Mouse (Mus musculus) liver, embryonic 14.5 days (tissue): ENCODE results near the gene Ybx3. TPM values are rescaled to one million over a fixed set of nuclear protein-coding genes. Genes with fewer than 3 reads are reported as not detected.

Source experiments
- ATAC-seq: fragments of 200-750 bp; cut with Nextera tagmentation; 2 replicates; pipeline ENCODE4 v1.8.0; 2017; ENCODE audit warnings: moderate number of reproducible peaks, mild to moderate bottlenecking, moderate library complexity; ENCODE audit not compliant: insufficient read depth
- DNase-seq, 3 experiments: peaks; one replicate each; pipeline ENCODE4 v3.0.0-alpha.2; 2012 to 2013; ENCODE audit warnings: low read depth in 3 of 3, low spot score in 3 of 3
- H3K27ac ChIP-seq: fragments of 300-500 bp; sonication (generic); 2 replicates; pipeline ENCODE4 v1.5.1; 2014; ENCODE audit warnings: moderate library complexity, mild to moderate bottlenecking, control low read depth, inconsistent platforms
- H3K27me3 ChIP-seq: fragments of 300-500 bp; sonication (generic); 2 replicates; pipeline ENCODE4 v1.6.1; 2014; ENCODE audit warnings: mild to moderate bottlenecking, low read length, moderate library complexity; ENCODE audit not compliant: control insufficient read depth, insufficient read depth
- H3K36me3 ChIP-seq: fragments of 300-500 bp; sonication (generic); replicated peaks from 2 replicates; pipeline ENCODE4 v1.6.1; 2014; ENCODE audit warnings: low read depth; ENCODE audit not compliant: control insufficient read depth, insufficient read depth
- H3K4me1 ChIP-seq, 2 experiments: fragments of 200-500 bp in 1 of 2; fragments of 300-500 bp in 1 of 2; sonication (generic) in 1 of 2; replicated peaks; 2 replicates each; pipeline ENCODE4 v1.6.1; 2012 to 2014; ENCODE audit warnings: antibody characterized with exemption in 1 of 2, inconsistent platforms in 1 of 2, low read length in 1 of 2; ENCODE audit not compliant: control insufficient read depth in 2 of 2, insufficient read depth in 2 of 2
- H3K4me2 ChIP-seq: fragments of 300-500 bp; sonication (generic); 2 replicates; pipeline ENCODE4 v1.6.1; 2014; ENCODE audit warnings: low read depth, mild to moderate bottlenecking, control low read depth, moderate library complexity
- H3K4me3 ChIP-seq, 2 experiments: fragments of 200-500 bp in 1 of 2; fragments of 300-500 bp in 1 of 2; sonication (generic) in 1 of 2; 2 replicates each; pipeline ENCODE4 v1.5.1; 2012 to 2014; ENCODE audit warnings: low read depth in 2 of 2, low read length in 2 of 2, mild to moderate bottlenecking in 2 of 2, control low read depth in 1 of 2, inconsistent platforms in 1 of 2, moderate library complexity in 1 of 2; ENCODE audit not compliant: insufficient read depth in 1 of 2
- H3K9ac ChIP-seq: fragments of 300-500 bp; sonication (generic); replicated peaks from 2 replicates; pipeline ENCODE4 v1.6.1; 2014; ENCODE audit warnings: mild to moderate bottlenecking, control low read depth, moderate library complexity
- H3K9me3 ChIP-seq: fragments of 300-500 bp; sonication (generic); 2 replicates; pipeline ENCODE4 v1.6.1; 2016; ENCODE audit warnings: low read length, mixed read lengths; ENCODE audit not compliant: control insufficient read depth
- CTCF ChIP-seq: IDR thresholded peaks from 2 replicates; pipeline ENCODE4 v1.5.1; 2016; ENCODE audit warnings: antibody characterized with exemption, low read depth, control low read depth
- EP300 ChIP-seq: IDR thresholded peaks from 2 replicates; pipeline ENCODE4 v1.6.1; 2016; ENCODE audit warnings: antibody characterized with exemption, low read depth
- WGBS: fragments of 180-500 bp; shearing (Covaris S2); extraction: QIAGEN DNeasy Blood & Tissue Kit; methylation state at CpG from one replicate; pipeline ENCODE4 v1.1.7; 2014; ENCODE audit not compliant: insufficient replicate concordance; 5-methylcytosine and 5-hydroxymethylcytosine counted together
- polyA plus RNA-seq, 2 experiments: library from polyadenylated mRNA; depleted of rRNA in 1 of 2; stranded (reverse) in 1 of 2; unstranded in 1 of 2; fragments of >200 nt; fragmentation: Nextera tagmentation in 1 of 2; extraction: Ambion mirVana in 1 of 2; gene quantifications; 2 replicates each; pipeline versions ENCODE4 v1.2.1 to v1.2.3; 2012 to 2014

Ybx3 gene
- polyA plus RNA-seq, 2 experiments = 74.6 to 214 TPM

GRCm38 (mm10) chr6:131339309-131339708 is 49.0 kb downstream of the Ybx3 start:
- H3K9ac ChIP-seq = no peak overlapping the region
- H3K27ac ChIP-seq = no peak overlapping the region
- no peaks in the 10 kb centered on the region for H3K27me3 ChIP-seq
- no peaks in the 10 kb centered on the region for H3K9me3 ChIP-seq
- H3K4me1 ChIP-seq = no peaks in the 10 kb centered on the region
- ATAC-seq (no peak), DNase-seq (no peak)
- WGBS = 43% methylated on average over 3 of the region's 3 CpGs
- no peak overlapping the region for H3K4me3 ChIP-seq
- H3K4me2 ChIP-seq = no peak overlapping the region
- TF ChIP-seq CTCF (no peak), EP300 (no peak)
- H3K36me3 ChIP-seq = no peaks in the 10 kb centered on the region

GRCm38 (mm10) chr6:131338787-131339186 is 49.5 kb downstream of the Ybx3 start:
- H3K9me3 ChIP-seq = no peaks in the 10 kb centered on the region
- no peaks in the 10 kb centered on the region for H3K36me3 ChIP-seq
- no peaks in the 10 kb centered on the region for H3K4me1 ChIP-seq
- DNase-seq (no peak), ATAC-seq (no peak)
- H3K4me3 ChIP-seq = no peak overlapping the region
- no peak overlapping the region for H3K9ac ChIP-seq
- H3K27ac ChIP-seq = no peak overlapping the region
- WGBS = 33% methylated on average over 1 of the region's 1 CpGs
- H3K27me3 ChIP-seq = no peaks in the 10 kb centered on the region
- no peak overlapping the region for H3K4me2 ChIP-seq
- TF ChIP-seq EP300 = no peak
- no peak for TF ChIP-seq CTCF

- H3K4me3 ChIP-seq = no peak overlapping the region
- no peak overlapping the region for H3K4me2 ChIP-seq
- no peak overlapping the region for H3K27ac ChIP-seq
- DNase-seq (no peak), ATAC-seq (no peak)
- H3K27me3 ChIP-seq = no peaks in the 10 kb centered on the region
- H3K4me1 ChIP-seq = no peaks in the 10 kb centered on the region
- no peaks in the 10 kb centered on the region for H3K36me3 ChIP-seq
- 63% methylated on average over 2 of the region's 2 CpGs for WGBS
- no peak overlapping the region for H3K9ac ChIP-seq
- TF ChIP-seq EP300 (no peak), CTCF (no peak)
- H3K9me3 ChIP-seq = no peaks in the 10 kb centered on the region
These were observed 61.2 kb downstream of the Ybx3 start for GRCm38 (mm10) chr6:131327076-131327475.

GRCm38 (mm10) chr6:131321854-131322639 is 66.2 kb downstream of the Ybx3 start:
- 0 out of 2 replicates have a peak, but pooled peaks have one; percentile 11 for ATAC-seq

GRCm38 (mm10) chr6:131316155-131317101 is 71.8 kb downstream of the Ybx3 start:
- H3K27me3 ChIP-seq = no peaks in the 10 kb centered on the region
- no peak for DNase-seq
- H3K9me3 ChIP-seq = no peaks in the 10 kb centered on the region
- H3K9ac ChIP-seq = no peak overlapping the region
- no peak overlapping the region for H3K27ac ChIP-seq
- WGBS = 63% methylated on average over 7 of the region's 7 CpGs
- TF ChIP-seq EP300 (no peak), CTCF (no peak)
- no peak overlapping the region for H3K4me2 ChIP-seq
- ATAC-seq = 0 out of 2 replicates have a peak, but pooled peaks have one; percentile 39
- H3K4me3 ChIP-seq = no peak overlapping the region
- no peaks in the 10 kb centered on the region for H3K36me3 ChIP-seq
- H3K4me1 ChIP-seq = no peaks in the 10 kb centered on the region

More at GRCm38 (mm10) chr6:131321854-131322639, 66.2 kb downstream of the Ybx3 start:
- H3K4me1 ChIP-seq = no peaks in the 10 kb centered on the region
- H3K9me3 ChIP-seq = no peaks in the 10 kb centered on the region
- no peak overlapping the region for H3K4me2 ChIP-seq
- DNase-seq = no peak
- H3K27me3 ChIP-seq = no peaks in the 10 kb centered on the region
- WGBS = 35% methylated on average over 3 of the region's 3 CpGs
- H3K36me3 ChIP-seq = no peaks in the 10 kb centered on the region
- no peak overlapping the region for H3K9ac ChIP-seq
- TF ChIP-seq EP300 = no peak
- no peak for TF ChIP-seq CTCF
- no peak overlapping the region for H3K4me3 ChIP-seq
- H3K27ac ChIP-seq = no peak overlapping the region

Other genes with a start within 250 kb of the Ybx3 start
- gene Klra2, start 141.1 kb downstream of the Ybx3 start, polyA plus RNA-seq (2012; rRNA removed) = 0.14 and 0.35 TPM in 2 replicates
- gene Klra2, start 141.1 kb downstream of the Ybx3 start, polyA plus RNA-seq (2014; fragmentation: Nextera tagmentation; extraction: Ambion mirVana) = 0.16 and 0.52 TPM in 2 replicates
- gene Magohb, start 95.2 kb downstream of the Ybx3 start, polyA plus RNA-seq (2012; rRNA removed) = 9.3 and 14.4 TPM in 2 replicates
- gene Magohb, start 95.2 kb downstream of the Ybx3 start, polyA plus RNA-seq (2014; fragmentation: Nextera tagmentation; extraction: Ambion mirVana) = 30.1 and 34.9 TPM in 2 replicates
- gene Styk1, start 34.9 kb downstream of the Ybx3 start, polyA plus RNA-seq (2012; rRNA removed) = 0.32 and 0.47 TPM in 2 replicates
- 0.65 and 0.72 TPM in 2 replicates for gene Styk1, start 34.9 kb downstream of the Ybx3 start, polyA plus RNA-seq (2014; fragmentation: Nextera tagmentation; extraction: Ambion mirVana)
- gene 5430401F13Rik, start 97.9 kb upstream of the Ybx3 start, polyA plus RNA-seq (2012; rRNA removed) = not detected in 2 replicates
- gene 5430401F13Rik, start 97.9 kb upstream of the Ybx3 start, polyA plus RNA-seq (2014; fragmentation: Nextera tagmentation; extraction: Ambion mirVana) = not detected in 2 replicates
- not detected in 2 replicates for gene Gm6619, start 97.9 kb upstream of the Ybx3 start, polyA plus RNA-seq (2012; rRNA removed)
- gene Gm6619, start 97.9 kb upstream of the Ybx3 start, polyA plus RNA-seq (2014; fragmentation: Nextera tagmentation; extraction: Ambion mirVana) = not detected in 2 replicates
- gene Tas2r130, start 242.4 kb upstream of the Ybx3 start, polyA plus RNA-seq (2012; rRNA removed) = not detected in 2 replicates
- gene Tas2r130, start 242.4 kb upstream of the Ybx3 start, polyA plus RNA-seq (2014; fragmentation: Nextera tagmentation; extraction: Ambion mirVana) = not detected in 2 replicates